Mouse (Mus musculus) forebrain, embryonic 15.5 days (tissue): ENCODE measurements around the gene Ccdc120. TPM values are rescaled to one million over a fixed set of nuclear protein-coding genes. Genes with fewer than 3 reads are reported as not detected.
"Not testable (repeated sequence)": the region's sequence is repeated elsewhere in the genome, so short reads cannot be mapped to it uniquely, and the experiment has no call there.

Experiments used
- ATAC-seq: fragments of 200-750 bp; cut with Nextera tagmentation; replicated peaks from 2 replicates; pipeline ENCODE4 v1.8.0; 2017; ENCODE audit warnings: mild to moderate bottlenecking, moderate TSS enrichment, moderate library complexity
- H3K27ac ChIP-seq: fragments of 300-500 bp; sonication (generic); replicated peaks from 2 replicates; pipeline ENCODE4 v1.5.1; 2015; ENCODE audit warnings: mild to moderate bottlenecking, inconsistent platforms
- H3K27me3 ChIP-seq: fragments of 300-500 bp; sonication (generic); 2 replicates; pipeline ENCODE4 v1.6.1; 2015; ENCODE audit warnings: inconsistent platforms
- H3K36me3 ChIP-seq: fragments of 300-500 bp; sonication (generic); 2 replicates; pipeline ENCODE4 v1.6.1; 2015; ENCODE audit warnings: mild to moderate bottlenecking, inconsistent platforms
- H3K4me1 ChIP-seq: fragments of 300-500 bp; sonication (generic); 2 replicates; pipeline ENCODE4 v1.6.1; 2015; ENCODE audit warnings: inconsistent platforms
- H3K4me2 ChIP-seq: fragments of 300-500 bp; sonication (generic); replicated peaks from 2 replicates; pipeline ENCODE4 v1.6.1; 2015; ENCODE audit warnings: mild to moderate bottlenecking, inconsistent platforms
- H3K4me3 ChIP-seq: fragments of 300-500 bp; sonication (generic); 2 replicates; pipeline ENCODE4 v1.5.1; 2015; ENCODE audit warnings: mild to moderate bottlenecking, inconsistent platforms
- H3K9ac ChIP-seq: fragments of 300-500 bp; sonication (generic); replicated peaks from 2 replicates; pipeline ENCODE4 v1.6.1; 2015; ENCODE audit warnings: mild to moderate bottlenecking, inconsistent platforms
- H3K9me3 ChIP-seq: fragments of 300-500 bp; sonication (generic); 2 replicates; pipeline ENCODE4 v1.6.1; 2016; ENCODE audit warnings: inconsistent platforms
- WGBS: fragments of 180-500 bp; shearing (Covaris S2); methylation state at CpG from one replicate; pipeline ENCODE4 v1.1.7; 2015; ENCODE audit warnings: mixed read lengths; 5-methylcytosine and 5-hydroxymethylcytosine counted together
- polyA plus RNA-seq: library from polyadenylated mRNA; unstranded; fragments of >200 nt; fragmentation: Nextera tagmentation; extraction: Ambion mirVana; gene quantifications from 2 replicates; pipeline ENCODE4 v1.2.1, GENCODE M21; 2015

Ccdc120 gene
- polyA plus RNA-seq, 1 experiment from 2014 or later, result 63.3 TPM

GRCm38 (mm10) chrX:7722282-7722611, 28.5 kb downstream of the Ccdc120 start:
- H3K27me3 ChIP-seq, result no peaks in the 10 kb centered on the region
- 33% methylated on average over 11 of the region's 11 CpGs for WGBS

GRCm38 (mm10) chrX:7721514-7722281, 29.0 kb downstream of the Ccdc120 start, which contains the start of gene Gm45208:
Gene Gm45208 (plus strand): TSS chrX:7722245.
- 29% methylated on average over 22 of the region's 22 CpGs for WGBS
- peak within 1 kb of the TSS; percentile 59 for H3K4me2 ChIP-seq
- peak within 1 kb of the TSS; percentile 93 for H3K27ac ChIP-seq

More at GRCm38 (mm10) chrX:7722282-7722611, 28.5 kb downstream of the Ccdc120 start:
- Histone ChIP-seq H3K9ac (peak overlapping the region; percentile 61), H3K4me3 (peak overlapping the region; percentile 57), H3K27ac (peak overlapping the region; percentile 93), H3K9me3 (no peaks in the 10 kb centered on the region), H3K4me2 (peak overlapping the region; percentile 59), H3K4me1 (peaks cover 7% of the 10 kb centered on the region), H3K36me3 (no peaks in the 10 kb centered on the region; the same call in 1 of the 2 replicates)
- peak; percentile 54; the same call in 1 of the 2 replicates for ATAC-seq

GRCm38 (mm10) chrX:7716058-7716457, 34.6 kb downstream of the Ccdc120 start:
- H3K9me3 ChIP-seq, result not testable (repeated sequence)
- 35% methylated on average over 1 of the region's 1 CpGs for WGBS

More at GRCm38 (mm10) chrX:7721514-7722281, 29.0 kb downstream of the Ccdc120 start, which contains the start of gene Gm45208:
- H3K36me3 ChIP-seq, result no peaks in the 10 kb centered on the region; the same call in 1 of the 2 replicates
- no peaks in the 10 kb centered on the region for H3K9me3 ChIP-seq
- H3K4me3 ChIP-seq, result peak within 1 kb of the TSS; percentile 57
- peaks cover 7% of the 10 kb centered on the region for H3K4me1 ChIP-seq
- peak; percentile 94 for ATAC-seq
- no peaks in the 10 kb centered on the region for H3K27me3 ChIP-seq
- H3K9ac ChIP-seq, result peak within 1 kb of the TSS; percentile 61

GRCm38 (mm10) chrX:7714135-7714899, 36.4 kb downstream of the Ccdc120 start, which contains the start of gene Wdr45:
Gene Wdr45 (plus strand): TSS chrX:7714333.
- H3K4me1 ChIP-seq, H3K36me3 ChIP-seq, H3K27me3 ChIP-seq, H3K9me3 ChIP-seq: not testable (repeated sequence)
- H3K27ac ChIP-seq, result peak within 1 kb of the TSS; percentile 64; the same call in 1 of the 2 replicates
- peak within 1 kb of the TSS; percentile 35 for H3K4me3 ChIP-seq
- peak within 1 kb of the TSS; percentile 45 for H3K4me2 ChIP-seq
- peak; percentile 98 for ATAC-seq
- WGBS, result 21% methylated on average over 39 of the region's 60 CpGs
- peak within 1 kb of the TSS; percentile 41; the same call in 1 of the 2 replicates for H3K9ac ChIP-seq

More at GRCm38 (mm10) chrX:7716058-7716457, 34.6 kb downstream of the Ccdc120 start:
- not testable (repeated sequence) for H3K27me3 ChIP-seq, H3K4me1 ChIP-seq, H3K9ac ChIP-seq, H3K36me3 ChIP-seq, H3K27ac ChIP-seq, H3K4me3 ChIP-seq, H3K4me2 ChIP-seq, ATAC-seq

- not testable (repeated sequence) for ATAC-seq, H3K4me1 ChIP-seq, H3K27ac ChIP-seq, H3K9me3 ChIP-seq, H3K36me3 ChIP-seq, H3K27me3 ChIP-seq
- Histone ChIP-seq H3K4me2 (peak overlapping the region; percentile 45), H3K4me3 (peak overlapping the region; percentile 35), H3K9ac (peak overlapping the region; percentile 41; the same call in 1 of the 2 replicates)
- WGBS, result 27% methylated on average over 6 of the region's 12 CpGs
Measured at GRCm38 (mm10) chrX:7713764-7714134, 37.0 kb downstream of the Ccdc120 start.

- Histone ChIP-seq H3K9ac (peak within 1 kb of the TSS; percentile 52), H3K36me3 (no peaks in the 10 kb centered on the region), H3K4me1 (peaks cover 16% of the 10 kb centered on the region), H3K9me3 (no peaks in the 10 kb centered on the region), H3K27ac (peak within 1 kb of the TSS; percentile 60; the same call in 1 of the 2 replicates), H3K4me2 (peak within 1 kb of the TSS; percentile 53), H3K27me3 (no peaks in the 10 kb centered on the region), H3K4me3 (peak within 1 kb of the TSS; percentile 58)
- 18% methylated on average over 33 of the region's 33 CpGs for WGBS
- ATAC-seq, result peak; percentile 97
Measured at GRCm38 (mm10) chrX:7696954-7697381, 53.7 kb downstream of the Ccdc120 start, which contains the start of gene Gpkow. Gene Gpkow (plus strand): TSS chrX:7697131.

GRCm38 (mm10) chrX:7696520-7696919, 54.2 kb downstream of the Ccdc120 start:
- 50% methylated on average over 6 of the region's 6 CpGs for WGBS
- Histone ChIP-seq H3K36me3 (no peaks in the 10 kb centered on the region), H3K4me3 (peak overlapping the region; percentile 58), H3K9me3 (no peaks in the 10 kb centered on the region), H3K27me3 (no peaks in the 10 kb centered on the region), H3K4me1 (peaks cover 16% of the 10 kb centered on the region), H3K9ac (no peak overlapping the region), H3K27ac (no peak overlapping the region), H3K4me2 (peak overlapping the region; percentile 22)
- ATAC-seq, result no peak; the same call in 1 of the 2 replicates

GRCm38 (mm10) chrX:7692862-7693261, 57.8 kb downstream of the Ccdc120 start:
- H3K9ac ChIP-seq, result no peak overlapping the region
- H3K36me3 ChIP-seq, result no peaks in the 10 kb centered on the region
- no peaks in the 10 kb centered on the region for H3K27me3 ChIP-seq
- no peak overlapping the region for H3K4me3 ChIP-seq
- no peak for ATAC-seq
- H3K4me1 ChIP-seq, result peaks cover 4% of the 10 kb centered on the region; the same call in 1 of the 2 replicates
- H3K9me3 ChIP-seq, result no peaks in the 10 kb centered on the region
- H3K27ac ChIP-seq, result no peak overlapping the region
- 40% methylated on average over 4 of the region's 4 CpGs for WGBS
- no peak overlapping the region for H3K4me2 ChIP-seq

- Histone ChIP-seq H3K27ac (no peak overlapping the region), H3K36me3 (no peaks in the 10 kb centered on the region), H3K4me1 (no peaks in the 10 kb centered on the region), H3K4me3 (no peak overlapping the region), H3K9ac (no peak overlapping the region), H3K9me3 (no peaks in the 10 kb centered on the region), H3K27me3 (no peaks in the 10 kb centered on the region), H3K4me2 (no peak overlapping the region)
- no peak for ATAC-seq
- WGBS, result 68% methylated on average over 3 of the region's 3 CpGs
Measured at GRCm38 (mm10) chrX:7690486-7690885, 60.2 kb downstream of the Ccdc120 start.

GRCm38 (mm10) chrX:7688321-7688720, 62.4 kb downstream of the Ccdc120 start:
- no peaks in the 10 kb centered on the region for H3K4me1 ChIP-seq
- H3K9ac ChIP-seq, result no peak overlapping the region
- WGBS, result 88% methylated on average over 2 of the region's 2 CpGs
- no peak for ATAC-seq
- H3K27me3 ChIP-seq, result no peaks in the 10 kb centered on the region
- no peaks in the 10 kb centered on the region for H3K9me3 ChIP-seq
- no peaks in the 10 kb centered on the region for H3K36me3 ChIP-seq
- H3K27ac ChIP-seq, result no peak overlapping the region
- no peak overlapping the region for H3K4me3 ChIP-seq
- H3K4me2 ChIP-seq, result no peak overlapping the region
